Mouse (Mus musculus) kidney, adult 8-10 months (tissue): Measurements from ENCODE around the gene Tldc2.

Source experiments
- DNase-seq, 2 experiments: peaks; one replicate each; pipeline ENCODE4 v3.0.0; 2022

Gene Tldc2

DNA sequence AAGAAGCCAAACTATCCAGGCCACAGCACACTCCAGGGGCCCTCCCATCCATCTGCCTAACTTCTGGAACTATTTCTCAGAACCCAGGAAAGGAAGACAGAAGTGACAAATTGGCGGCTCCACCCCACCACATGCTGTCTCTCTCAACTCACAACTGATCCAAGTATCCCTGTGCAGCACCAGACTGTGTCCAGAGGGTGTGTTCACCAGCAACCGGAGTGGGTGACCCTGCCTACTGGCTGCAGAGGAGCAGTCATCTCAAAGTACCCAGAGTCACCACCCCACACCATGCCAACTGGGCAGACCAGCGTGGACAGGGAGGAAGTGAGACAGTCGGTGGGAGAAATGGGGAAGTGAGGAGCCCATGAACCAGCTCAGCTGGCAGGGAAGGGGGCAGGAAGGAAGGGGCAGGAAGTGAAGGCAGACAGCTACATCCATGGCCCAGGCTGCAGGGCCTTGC, 23.6 kb upstream of the Tldc2 start:
- DNase-seq: no peak

DNA sequence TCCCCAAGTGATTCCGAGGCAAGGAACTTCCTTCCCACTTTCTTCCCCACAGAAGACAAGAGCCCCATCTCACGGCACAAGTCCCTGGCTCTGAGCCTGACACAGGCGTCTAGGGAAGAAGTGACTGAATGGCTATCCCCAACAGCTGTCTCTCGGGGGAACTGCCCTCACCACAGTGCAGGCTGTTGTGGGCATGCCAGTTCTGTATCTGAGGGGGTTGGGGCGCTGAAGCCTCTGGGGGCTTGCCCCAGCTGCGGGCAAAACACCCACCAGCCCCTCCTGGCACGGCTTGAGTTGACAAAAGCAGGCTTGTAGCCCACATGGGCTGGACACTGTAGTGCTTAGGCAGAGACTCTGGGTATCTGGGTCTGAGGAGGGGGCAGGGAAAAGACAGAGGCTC, 22.7 kb upstream of the Tldc2 start:
- DNase-seq: no peak

DNA sequence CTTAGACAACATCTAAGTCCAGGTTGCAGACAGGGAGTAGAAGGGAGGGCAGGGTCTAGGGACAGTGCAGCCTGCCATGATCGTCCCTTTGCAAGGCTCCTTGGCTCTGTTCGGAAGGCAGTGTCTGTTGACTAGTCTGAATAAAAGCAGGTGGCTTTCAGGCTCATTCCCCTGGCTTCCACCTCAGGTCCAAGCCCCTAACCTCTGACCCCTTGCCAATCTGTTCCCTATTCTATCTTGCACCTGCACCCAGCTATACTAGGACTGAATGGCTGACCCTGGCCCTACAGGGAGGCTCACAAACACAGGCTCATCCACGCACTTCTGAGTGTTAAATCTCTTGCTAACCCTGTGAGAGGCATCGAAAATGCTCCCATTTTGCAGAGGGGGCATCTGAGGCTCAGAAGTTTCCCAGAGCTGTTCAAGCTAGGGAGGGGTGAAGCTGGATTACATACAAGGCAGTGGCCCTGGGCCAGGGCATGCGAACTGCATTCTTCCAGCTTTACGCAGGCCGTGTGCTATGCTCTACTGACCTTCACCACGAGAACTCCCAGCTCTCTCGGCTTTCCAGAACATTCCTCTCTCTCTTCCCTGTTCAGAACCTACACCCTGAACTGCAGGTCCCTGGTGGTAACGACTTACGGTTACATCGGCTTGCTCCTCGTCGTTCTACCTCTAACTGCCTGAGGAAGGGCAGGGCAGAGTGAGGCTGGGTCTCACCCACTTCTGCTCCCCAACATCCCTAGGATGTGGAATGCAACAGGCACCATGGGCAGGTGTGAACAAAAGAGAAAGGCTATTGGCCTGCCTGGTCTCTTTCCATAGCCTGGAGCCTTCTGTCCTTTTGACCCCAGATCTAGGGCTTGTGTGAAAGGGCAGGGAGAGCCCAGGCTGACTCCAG, 21.6 kb upstream of the Tldc2 start:
- DNase-seq: peak; percentile 32 to 48

DNA sequence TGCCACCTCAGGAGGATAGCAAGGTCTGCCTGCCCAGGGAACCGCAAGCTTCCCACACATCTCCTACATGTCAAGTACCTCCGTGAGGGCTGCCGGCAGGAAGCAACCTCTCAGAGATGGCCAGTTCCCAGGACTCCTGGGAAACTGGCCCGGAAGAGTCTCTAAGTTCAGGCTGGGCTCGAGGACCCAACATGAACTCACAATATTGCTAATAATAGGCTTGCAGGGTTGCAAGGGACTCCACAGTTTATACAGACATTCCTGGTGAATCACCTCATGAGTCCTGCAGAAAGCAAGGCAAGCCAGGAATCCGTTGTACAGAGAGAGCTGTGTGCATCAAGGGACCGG, 21.0 kb upstream of the Tldc2 start:
- DNase-seq: no peak

DNA sequence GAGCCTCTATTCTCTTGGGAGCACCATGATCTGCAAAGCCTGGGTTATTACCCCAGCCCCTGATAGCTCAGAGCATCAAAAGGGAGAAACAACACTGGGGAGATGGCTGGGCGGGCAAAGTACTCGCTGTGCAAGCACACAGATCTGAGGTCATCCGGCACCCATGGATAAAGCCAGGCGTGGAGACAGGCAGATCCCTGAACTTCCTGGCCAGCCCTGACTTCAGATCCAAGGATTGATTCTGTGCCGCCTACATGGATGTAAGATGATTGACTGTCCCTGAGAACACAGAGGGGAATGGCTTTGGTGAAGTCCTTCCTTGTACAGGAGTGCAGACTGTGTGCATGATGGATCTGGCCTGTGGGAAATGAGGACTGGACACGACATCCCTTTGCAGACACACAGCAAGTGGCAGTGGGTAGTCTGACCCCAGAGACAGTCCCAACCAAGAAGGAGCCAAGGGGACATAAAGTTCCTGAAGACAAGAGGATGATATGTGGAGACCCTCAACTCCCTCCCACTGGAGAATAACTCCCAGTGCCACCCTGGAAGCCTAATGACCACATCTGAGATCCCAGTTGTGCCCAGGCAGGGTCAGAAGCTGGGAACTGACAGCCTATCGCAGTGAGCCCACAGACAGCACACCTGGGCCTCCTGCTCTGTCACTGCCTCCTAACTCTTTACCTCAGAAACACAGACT, 20.0 kb upstream of the Tldc2 start:
- no peak for DNase-seq

DNA sequence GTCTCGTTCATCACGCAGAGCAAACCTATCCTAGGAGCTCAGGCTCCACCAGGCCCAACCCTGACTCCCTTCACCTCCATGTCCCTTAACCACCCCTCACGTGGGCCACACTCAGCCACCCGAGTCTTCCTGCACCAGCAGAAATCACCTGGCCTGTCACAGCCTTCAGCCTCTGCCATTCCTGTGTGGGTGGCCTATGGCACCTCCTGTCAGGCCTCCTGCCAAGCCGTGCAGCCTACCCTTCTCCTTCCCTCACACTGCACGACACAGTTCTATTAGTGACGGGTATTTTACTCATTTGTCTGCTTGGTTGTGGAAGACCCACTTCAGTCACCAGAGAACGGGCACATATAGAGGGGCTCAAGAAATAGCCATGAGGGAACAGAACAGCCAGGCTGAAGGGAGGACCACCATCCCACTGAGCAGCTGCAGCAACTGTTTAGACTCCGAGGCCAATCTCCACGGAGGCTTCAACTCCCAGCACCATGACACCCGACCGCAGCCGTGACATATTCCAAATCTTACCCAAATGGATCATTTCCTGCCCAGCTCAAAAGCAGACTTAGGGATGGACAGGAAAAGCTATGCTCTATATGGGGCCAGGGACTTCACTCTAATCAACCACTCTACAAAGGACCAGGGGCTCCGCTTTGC, 18.0 kb upstream of the Tldc2 start:
- DNase-seq: no peak

DNA sequence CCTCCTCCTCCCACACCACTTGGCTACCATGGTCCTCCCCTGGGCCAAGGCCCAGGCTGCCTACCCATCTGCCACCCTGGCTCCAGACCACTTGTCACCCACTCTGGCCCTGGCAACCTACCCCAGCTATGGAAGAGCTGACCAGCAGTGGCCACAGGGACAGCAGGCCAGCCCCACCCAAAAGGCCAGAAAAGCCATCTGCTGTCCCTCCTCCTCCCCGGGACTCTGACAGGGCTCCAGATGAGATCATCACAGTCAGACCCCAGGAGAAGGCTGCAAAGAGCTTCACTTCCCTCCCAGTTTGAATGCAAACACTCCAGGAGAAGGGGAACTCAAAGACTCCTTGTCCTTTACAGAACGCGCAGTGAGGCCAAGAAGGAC, 17.5 kb upstream of the Tldc2 start:
- DNase-seq: no peak

DNA sequence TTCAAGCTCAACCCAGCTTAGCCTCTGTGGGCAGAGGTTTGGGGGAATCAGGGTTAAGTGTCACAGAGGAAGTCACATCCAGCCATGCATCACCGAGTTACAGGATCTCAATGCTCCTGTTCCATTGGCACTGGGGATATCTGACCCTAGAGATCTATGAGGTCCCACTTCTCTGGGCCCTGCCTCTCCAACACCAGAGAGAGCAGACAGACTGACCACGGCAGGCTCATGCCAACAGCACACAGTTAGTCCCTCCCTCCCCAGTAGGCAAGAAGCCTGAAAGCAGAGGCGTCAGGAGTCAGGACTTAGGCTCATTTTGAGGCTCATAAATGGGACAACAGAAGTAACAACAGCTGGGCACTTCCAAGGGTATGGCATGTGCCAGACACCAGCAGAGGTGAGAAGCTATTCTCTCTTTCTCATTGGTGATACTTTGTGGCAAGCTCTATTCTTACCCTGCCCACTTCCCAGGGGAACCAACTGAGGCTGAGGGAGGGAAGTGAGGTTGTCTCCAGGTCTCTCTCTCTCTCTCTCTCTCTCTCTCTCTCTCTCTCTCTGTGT, 17.0 kb upstream of the Tldc2 start:
- DNase-seq: no peak

DNA sequence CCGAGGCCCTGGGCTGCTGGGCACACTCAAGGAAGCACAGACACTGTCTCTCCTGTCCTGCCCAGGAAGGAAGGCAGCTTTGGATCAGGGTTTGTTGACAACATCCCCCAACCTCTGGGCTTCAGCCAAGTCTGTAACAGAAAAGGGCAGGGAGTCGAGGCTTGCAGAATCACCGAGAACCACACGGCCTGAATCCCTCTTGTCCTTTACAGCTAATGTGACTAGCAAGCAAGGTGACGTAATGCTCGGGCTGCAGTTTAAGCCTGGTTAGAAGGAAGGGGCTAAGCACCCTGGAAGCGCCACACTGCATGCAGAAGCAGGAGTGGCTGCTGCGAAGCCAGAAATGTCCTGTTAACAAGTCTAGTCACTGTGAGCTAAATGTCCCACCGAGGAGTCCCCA, 16.5 kb upstream of the Tldc2 start:
- peak; percentile 33 to 41 for DNase-seq

DNA sequence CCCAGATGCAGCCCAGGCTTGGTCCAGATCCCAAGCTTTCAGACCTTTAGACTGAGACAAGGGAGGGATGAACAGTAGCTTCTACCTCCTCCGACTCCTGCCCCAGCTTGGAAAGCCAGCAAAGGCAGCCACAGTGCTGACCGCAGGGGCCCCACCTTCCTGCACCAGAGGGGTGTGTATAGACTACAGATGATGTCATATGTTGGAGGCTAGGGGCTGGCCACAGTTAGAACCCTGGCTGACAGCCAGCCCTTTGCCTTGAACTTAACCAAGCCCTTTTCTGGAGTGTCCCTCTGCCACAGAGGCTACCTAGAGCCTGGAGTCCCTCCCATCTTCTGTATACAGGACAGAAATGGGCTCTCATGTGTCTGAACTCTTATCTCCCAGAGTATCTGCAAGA, 15.3 kb upstream of the Tldc2 start:
- peak; percentile 34 to 51 for DNase-seq

DNA sequence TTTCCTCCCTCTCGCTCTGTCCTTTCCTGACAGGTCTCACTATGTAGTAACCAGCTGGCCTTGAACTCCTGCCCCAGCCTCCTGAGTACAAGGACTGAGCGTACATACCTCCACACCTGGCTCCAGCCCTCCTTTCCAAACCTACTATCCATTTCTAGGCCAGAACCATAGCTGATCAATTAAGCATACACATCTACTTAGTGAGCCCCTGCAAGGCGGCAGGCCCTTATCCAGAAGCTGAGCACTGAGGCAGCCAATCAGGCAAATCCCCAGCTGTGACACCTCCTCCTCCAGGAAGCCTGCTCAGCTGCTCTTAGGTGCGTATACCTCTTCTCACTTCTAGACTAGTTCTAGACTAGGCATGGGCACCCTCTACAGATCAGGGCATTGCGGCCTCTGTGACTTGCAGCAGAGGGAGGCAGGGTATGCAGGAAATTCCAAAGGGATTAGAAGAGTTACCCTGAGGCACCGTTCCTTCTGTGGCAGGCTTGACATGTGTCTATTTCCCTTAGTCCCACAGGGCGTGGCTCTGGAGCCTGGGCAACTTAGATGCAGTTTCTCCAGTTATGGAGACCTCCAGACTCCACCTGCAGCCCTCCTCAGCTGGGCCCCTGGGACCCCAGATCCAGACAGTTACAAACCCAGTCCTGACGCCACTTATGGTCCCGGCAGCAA, 14.4 kb upstream of the Tldc2 start:
- DNase-seq: no peak

DNA sequence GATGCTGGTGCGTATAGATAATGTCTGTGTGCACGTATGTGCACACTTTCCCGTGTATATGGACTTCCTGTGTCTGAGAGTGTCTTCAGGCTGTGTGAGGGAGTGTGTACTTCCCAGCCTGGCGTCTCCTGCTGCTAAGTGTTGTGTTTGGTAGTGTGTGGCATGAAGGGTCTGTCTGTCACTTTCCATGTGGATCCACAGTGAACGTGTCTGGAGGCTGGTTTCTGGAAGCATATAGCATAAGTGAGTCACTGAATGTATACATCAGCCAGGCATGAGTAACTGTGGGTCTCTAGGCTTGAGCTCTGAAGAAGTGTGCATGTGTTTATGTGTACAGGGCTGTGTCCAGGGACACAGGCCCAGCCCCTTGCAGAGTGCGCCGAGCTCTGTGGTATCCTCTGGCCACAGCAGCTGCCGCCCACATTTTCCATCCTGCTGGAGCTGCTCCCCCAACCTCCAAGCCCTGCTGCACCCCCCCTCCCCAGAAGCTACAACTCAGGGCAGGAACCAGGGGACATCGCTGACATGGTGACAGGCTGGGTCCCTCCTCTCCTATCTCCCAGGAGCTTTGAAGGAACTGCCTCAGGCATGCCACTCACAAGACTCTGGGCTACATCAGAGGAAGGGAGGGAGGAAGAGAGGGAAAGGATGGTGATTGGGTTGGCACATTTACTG, 13.3 kb upstream of the Tldc2 start:
- DNase-seq: no peak

DNA sequence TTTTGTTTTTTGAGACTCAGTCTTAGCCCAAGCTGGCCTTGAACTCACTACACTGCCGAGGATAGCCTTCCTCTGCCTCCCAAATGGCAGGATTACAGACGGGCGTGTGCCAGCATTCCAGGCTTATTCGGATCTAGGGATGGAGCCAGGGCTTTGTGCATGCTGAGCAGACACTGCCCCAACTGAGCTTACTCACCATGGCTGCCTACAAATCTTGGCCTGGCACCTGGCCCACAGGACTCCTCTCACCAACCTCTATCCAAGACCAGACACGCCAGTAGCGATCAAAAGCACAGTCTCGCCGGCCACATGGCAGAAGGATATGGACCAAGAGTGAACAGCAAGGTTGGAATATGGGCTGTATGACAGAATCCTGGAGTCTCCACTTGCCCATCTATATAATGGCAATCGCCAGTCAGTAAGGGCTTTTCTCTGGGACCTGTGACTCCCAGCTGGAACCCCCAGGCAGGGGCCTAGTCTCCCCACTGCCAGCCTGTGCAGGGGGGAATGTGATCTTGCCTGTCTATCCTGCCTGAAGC, 12.6 kb upstream of the Tldc2 start:
- no peak for DNase-seq

DNA sequence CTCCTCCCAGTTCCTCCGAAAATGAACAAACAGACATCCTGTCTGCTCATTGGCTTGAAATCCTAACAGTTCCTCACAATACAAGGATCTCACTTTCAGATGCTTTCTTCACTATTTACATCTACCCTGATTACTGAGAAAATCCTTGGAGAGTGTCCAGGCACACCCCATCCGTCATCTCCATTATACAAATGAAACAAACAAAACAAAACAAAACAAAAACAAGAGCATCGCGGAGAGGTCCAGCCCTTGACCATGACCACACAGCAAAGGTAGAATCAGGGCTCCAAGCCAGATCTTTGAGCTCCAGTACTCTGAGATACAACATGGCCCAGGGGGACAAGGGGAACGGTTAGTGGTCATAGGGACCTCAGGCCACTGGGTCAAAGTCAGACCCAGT, 12.1 kb upstream of the Tldc2 start:
- DNase-seq: no peak

DNA sequence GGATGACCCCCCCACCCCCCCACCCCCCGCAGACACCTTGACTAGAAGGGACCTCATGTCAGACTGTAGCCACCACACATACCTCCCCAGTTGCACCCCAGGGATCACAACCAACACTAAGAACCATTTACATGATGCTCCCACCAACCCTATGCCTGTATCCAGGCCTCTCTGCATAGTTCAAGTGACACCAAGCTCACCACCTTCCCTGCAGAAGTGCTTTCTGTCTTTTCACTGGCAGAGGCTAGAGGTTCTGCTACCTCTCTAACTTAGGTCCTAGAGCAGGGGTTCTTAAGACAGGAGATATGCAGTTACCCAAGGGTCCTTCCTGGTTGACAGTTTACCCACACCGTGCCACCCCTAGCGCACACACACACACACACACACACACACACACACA, 11.6 kb upstream of the Tldc2 start:
- no peak for DNase-seq

DNA sequence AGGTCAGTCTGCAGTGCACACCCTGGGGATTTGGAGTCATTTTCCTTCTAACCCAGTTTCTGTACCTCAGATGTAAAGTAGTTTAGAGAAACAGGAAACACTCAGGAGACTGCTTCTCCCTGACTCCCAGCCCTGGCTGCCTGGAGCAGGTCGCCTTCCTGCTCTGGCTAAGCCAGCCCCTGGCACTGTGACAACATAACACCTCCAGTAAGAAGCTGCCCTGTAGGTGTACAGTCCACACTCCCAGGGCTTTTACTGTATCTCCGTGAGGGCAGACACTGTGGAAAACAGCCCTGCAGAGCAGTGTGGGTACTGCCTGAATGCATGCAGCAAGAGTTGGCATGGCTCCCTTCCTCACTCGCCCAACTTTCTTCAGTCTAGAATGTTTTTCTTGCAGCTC, 11.2 kb upstream of the Tldc2 start:
- DNase-seq: peak; percentile 41 to 45

DNA sequence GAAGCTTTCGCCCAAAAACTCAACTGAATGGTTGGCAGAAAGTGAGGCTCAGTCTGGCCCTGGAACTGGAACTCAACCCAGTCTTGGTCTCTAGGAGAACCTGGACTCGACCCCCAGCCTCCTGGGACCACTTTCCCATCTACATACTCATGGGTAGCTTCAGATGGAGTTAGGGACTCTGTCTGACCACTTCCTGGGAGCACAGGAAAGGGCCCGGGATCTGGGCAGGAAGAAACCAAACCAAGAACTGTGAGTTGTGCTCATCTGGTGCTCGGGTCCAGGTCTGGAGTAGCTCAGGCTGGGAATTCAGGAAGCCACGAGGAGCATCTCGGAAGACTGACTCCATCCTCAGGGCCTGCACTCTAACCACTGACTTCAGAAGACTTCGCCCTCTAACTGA, 10.3 kb upstream of the Tldc2 start:
- DNase-seq: no peak

DNA sequence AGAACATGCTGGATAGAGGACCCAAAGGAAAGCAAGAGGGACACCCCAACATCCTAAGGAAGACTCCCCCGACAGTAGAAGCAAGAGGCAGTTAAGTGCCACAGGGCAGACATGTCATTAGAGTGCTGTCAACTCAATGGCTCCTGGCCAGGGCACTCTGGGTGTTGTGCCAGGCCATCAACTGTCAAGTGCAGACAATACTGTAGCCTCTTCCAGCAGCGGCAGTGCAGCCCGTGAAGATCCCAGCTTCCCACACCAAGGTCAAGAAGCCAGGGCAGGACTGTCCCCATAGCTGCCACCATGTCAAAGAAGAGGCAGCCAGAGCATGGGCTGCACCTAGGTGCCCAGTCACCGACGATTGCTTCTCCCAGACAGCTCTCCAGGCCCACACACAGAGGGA, 9.7 kb upstream of the Tldc2 start:
- no peak for DNase-seq

DNA sequence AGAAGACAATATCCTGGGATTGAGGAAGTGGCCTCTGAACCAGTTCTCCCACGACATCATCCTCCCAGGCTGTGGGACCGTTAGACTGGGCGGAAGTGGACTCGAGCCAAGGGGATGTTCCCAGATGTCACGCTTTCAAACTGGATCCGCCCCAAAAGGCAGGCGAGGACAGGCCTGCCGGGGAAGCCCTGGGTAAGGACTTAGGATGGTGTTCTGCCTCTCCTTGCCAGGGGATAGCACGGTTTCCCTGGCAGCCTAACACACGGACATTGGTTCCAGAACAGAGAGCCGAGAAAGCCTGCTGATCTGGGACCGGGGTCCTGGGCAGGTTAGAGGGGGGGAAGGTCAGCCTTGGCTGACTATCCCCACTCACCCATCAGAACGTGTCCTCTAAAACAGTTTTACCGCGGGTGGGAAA, 9.2 kb upstream of the Tldc2 start:
- peak; percentile 83 to 84 for DNase-seq

DNA sequence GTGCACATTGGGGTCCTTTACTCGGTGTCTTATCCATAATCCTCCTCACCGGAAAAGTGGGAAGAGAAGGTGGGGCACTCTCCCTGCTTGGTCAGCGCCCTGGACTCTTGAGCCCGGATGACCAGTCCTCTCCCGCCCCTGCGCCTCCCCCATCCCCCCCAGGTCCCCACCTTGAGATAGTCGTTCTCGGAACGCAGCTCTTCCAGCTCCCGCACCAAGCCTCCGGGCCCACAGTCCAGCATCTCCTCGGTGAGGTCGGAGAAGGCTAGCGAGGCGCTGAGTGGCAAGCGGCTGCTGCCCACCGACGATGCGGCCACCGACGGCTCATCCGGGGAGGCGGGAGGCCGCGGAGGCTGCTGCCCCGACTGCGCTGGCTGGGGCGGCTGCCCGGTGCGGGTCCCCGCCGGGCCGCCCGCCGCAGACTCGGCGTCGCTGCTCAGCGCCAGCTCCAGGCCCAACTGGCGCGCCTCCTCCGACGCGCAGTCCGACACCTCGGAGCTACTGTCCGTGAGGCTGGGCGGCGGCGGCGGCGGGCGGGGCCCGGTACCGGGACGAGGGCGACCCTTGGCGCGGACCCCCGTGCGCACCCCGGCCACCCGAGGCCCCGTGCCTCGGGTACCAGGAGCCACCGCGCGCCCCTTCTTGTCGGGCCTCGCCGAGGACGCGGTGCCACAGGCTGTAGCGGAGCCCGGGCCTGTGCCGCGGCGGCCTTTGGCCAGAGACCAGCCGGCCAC, 8.6 kb upstream of the Tldc2 start:
- no peak for DNase-seq
